Mouse (Mus musculus): ENCODE data around the gene Ppp1r9a. TPM values are rescaled to one million over a fixed set of nuclear protein-coding genes. Genes with fewer than 3 reads are reported as not detected.

Gene Ppp1r9a
- polyA plus RNA-seq, 1 experiment = 38.1 TPM

DNA sequence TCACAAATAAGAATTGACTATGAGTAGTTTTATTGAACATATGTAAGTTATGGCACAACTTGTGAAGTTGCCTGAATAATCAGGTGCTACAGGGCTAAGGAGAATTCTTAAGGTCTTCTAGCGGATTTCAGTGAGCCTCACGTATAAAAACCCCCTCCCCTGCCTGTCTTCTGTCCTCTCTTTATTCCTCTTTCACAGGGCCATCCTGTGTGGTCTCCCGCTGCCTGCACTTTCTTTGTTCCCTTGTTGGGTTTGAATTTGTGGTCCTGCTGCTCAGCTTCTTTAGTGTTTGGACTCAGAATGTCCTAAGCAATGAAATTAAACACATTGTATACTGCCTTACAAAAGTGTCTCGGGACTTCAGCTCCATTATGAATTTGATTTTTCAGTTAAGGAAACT is 110.1 kb downstream of the Ppp1r9a start:
- Histone ChIP-seq H3K27ac (ENCODE audit: insufficient read depth, low read length) (0 out of 2 replicates have a peak overlapping the region, but pooled peaks have one; percentile 6), H3K27me3 (ENCODE audit: control insufficient read depth, insufficient read depth, low read length, poor library complexity, severe bottlenecking) (no peaks in the 10 kb centered on the region), H3K4me1 (ENCODE audit: control insufficient read depth, insufficient read depth, low read length) (peaks cover 6% of the 10 kb centered on the region), H3K9me3 (replicated peaks; ENCODE audit: control insufficient read depth, insufficient read depth, low read length, poor library complexity, severe bottlenecking) (no peaks in the 10 kb centered on the region), H3K4me3 (ENCODE audit: low read depth, low read length) (no peak overlapping the region), H3K36me3 (ENCODE audit: control insufficient read depth, insufficient read depth, low read length, poor library complexity, severe bottlenecking) (no peaks in the 10 kb centered on the region), H3K9ac (ENCODE audit: low read depth, poor library complexity, severe bottlenecking) (no peak overlapping the region)
- no peak for TF ChIP-seq POLR2A (IDR thresholded peaks at IDR 0.05; ENCODE audit: insufficient read depth, low read length)
- TF ChIP-seq CTCF (IDR thresholded peaks at IDR 0.05; ENCODE audit: low read depth, low read length) = no peak
- no peak for TF ChIP-seq EP300 (IDR thresholded peaks at IDR 0.05; ENCODE audit: insufficient read depth, low read depth, low read length)

DNA sequence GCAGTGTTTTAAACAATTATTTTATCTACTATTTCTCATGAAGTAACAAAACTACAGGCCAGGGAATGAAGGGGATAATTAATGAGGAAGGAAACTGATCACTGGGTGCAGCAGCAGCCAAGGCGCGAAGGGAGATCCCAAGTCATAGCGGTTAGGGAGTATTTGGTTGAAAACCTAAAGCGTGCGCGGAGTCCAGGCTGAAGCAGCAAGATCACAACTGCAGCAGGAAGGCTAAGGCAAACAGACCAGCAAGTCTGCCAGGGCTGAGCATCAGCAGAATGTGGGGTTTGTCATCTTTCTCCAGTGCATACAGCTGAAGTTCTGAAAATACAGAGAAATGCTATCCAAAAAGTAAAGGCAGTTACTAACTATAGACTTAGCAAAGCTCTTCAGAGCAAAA is 111.8 kb downstream of the Ppp1r9a start:
- H3K27ac ChIP-seq (ENCODE audit: insufficient read depth, low read length) = no peak overlapping the region
- H3K27me3 ChIP-seq (ENCODE audit: control insufficient read depth, insufficient read depth, low read length, poor library complexity, severe bottlenecking) = no peaks in the 10 kb centered on the region
- no peaks in the 10 kb centered on the region for H3K36me3 ChIP-seq (ENCODE audit: control insufficient read depth, insufficient read depth, low read length, poor library complexity, severe bottlenecking)
- peaks cover 10% of the 10 kb centered on the region for H3K4me1 ChIP-seq (ENCODE audit: control insufficient read depth, insufficient read depth, low read length)
- no peak overlapping the region for H3K9ac ChIP-seq (ENCODE audit: low read depth, poor library complexity, severe bottlenecking)
- H3K4me3 ChIP-seq (ENCODE audit: low read depth, low read length) = no peak overlapping the region
- H3K9me3 ChIP-seq (replicated peaks; ENCODE audit: control insufficient read depth, insufficient read depth, low read length, poor library complexity, severe bottlenecking) = no peaks in the 10 kb centered on the region
- no peak for TF ChIP-seq EP300 (IDR thresholded peaks at IDR 0.05; ENCODE audit: insufficient read depth, low read depth, low read length)
- no peak for TF ChIP-seq POLR2A (IDR thresholded peaks at IDR 0.05; ENCODE audit: insufficient read depth, low read length)
- TF ChIP-seq CTCF (IDR thresholded peaks at IDR 0.05; ENCODE audit: low read depth, low read length) = no peak

DNA sequence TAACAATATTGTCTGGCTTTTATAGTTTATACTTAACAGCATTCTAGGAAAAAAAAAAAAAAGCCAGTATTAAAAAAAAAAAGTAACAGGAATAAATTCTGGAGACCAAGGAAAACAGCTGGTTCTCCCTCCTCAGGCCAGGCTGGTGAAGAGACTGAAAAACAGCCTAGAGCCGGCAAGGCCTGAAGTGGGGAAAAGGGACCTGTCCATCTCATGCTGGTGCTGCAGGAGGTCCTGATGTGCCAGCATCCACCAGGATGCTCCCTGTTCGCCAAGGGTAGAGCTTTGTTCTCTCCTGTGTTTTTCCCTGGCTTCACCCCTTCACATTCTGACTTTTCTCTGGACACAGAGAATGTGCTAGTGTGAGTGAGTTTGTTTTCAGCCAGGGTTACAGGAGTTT is 112.5 kb downstream of the Ppp1r9a start:
- Histone ChIP-seq H3K4me3 (ENCODE audit: low read depth, low read length) (no peak overlapping the region), H3K9me3 (replicated peaks; ENCODE audit: control insufficient read depth, insufficient read depth, low read length, poor library complexity, severe bottlenecking) (no peaks in the 10 kb centered on the region), H3K27me3 (ENCODE audit: control insufficient read depth, insufficient read depth, low read length, poor library complexity, severe bottlenecking) (no peaks in the 10 kb centered on the region), H3K4me1 (ENCODE audit: control insufficient read depth, insufficient read depth, low read length) (peaks cover 10% of the 10 kb centered on the region), H3K36me3 (ENCODE audit: control insufficient read depth, insufficient read depth, low read length, poor library complexity, severe bottlenecking) (no peaks in the 10 kb centered on the region), H3K27ac (ENCODE audit: insufficient read depth, low read length) (no peak overlapping the region), H3K9ac (ENCODE audit: low read depth, poor library complexity, severe bottlenecking) (no peak overlapping the region)
- TF ChIP-seq EP300 (IDR thresholded peaks at IDR 0.05; ENCODE audit: insufficient read depth, low read depth, low read length) (no peak), POLR2A (IDR thresholded peaks at IDR 0.05; ENCODE audit: insufficient read depth, low read length) (no peak), CTCF (IDR thresholded peaks at IDR 0.05; ENCODE audit: low read depth, low read length) (no peak)

DNA sequence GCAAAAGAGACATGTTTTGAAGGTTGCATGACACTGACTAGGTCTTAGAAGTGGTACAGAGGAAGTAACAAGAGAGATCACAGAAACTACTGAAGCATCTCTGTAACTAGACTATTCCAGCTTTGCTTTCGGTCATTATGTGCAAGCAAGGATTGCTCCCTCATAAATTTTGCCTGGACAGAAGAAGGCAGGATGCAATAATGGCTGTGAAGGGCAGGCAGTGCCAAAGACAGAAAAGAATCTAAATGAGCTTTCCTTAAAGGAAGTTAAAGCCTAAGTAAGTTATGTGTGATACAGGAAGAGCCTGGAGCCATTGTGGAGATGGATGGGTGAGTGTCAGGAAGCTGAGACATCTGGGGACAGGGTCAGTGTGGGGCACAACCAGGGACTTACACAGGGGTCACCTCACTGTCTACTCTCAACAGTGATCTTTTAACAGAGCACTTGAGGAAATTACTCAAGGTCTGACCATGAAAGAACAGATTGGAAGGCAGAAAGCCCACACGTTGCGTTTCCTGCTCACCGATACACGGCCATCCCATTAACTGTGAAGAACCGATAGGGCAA is 115.3 kb downstream of the Ppp1r9a start:
- TF ChIP-seq EP300 (IDR thresholded peaks at IDR 0.05; ENCODE audit: insufficient read depth, low read depth, low read length) (no peak), CTCF (IDR thresholded peaks at IDR 0.05; ENCODE audit: low read depth, low read length) (no peak), POLR2A (IDR thresholded peaks at IDR 0.05; ENCODE audit: insufficient read depth, low read length) (no peak)
- no peak overlapping the region for H3K9ac ChIP-seq (ENCODE audit: low read depth, poor library complexity, severe bottlenecking)
- no peaks in the 10 kb centered on the region for H3K27me3 ChIP-seq (ENCODE audit: control insufficient read depth, insufficient read depth, low read length, poor library complexity, severe bottlenecking)
- H3K27ac ChIP-seq (ENCODE audit: insufficient read depth, low read length) = peak overlapping the region; percentile 84
- H3K36me3 ChIP-seq (ENCODE audit: control insufficient read depth, insufficient read depth, low read length, poor library complexity, severe bottlenecking) = no peaks in the 10 kb centered on the region
- H3K4me3 ChIP-seq (ENCODE audit: low read depth, low read length) = no peak overlapping the region
- peaks cover 8% of the 10 kb centered on the region for H3K4me1 ChIP-seq (ENCODE audit: control insufficient read depth, insufficient read depth, low read length)
- no peaks in the 10 kb centered on the region for H3K9me3 ChIP-seq (replicated peaks; ENCODE audit: control insufficient read depth, insufficient read depth, low read length, poor library complexity, severe bottlenecking)

DNA sequence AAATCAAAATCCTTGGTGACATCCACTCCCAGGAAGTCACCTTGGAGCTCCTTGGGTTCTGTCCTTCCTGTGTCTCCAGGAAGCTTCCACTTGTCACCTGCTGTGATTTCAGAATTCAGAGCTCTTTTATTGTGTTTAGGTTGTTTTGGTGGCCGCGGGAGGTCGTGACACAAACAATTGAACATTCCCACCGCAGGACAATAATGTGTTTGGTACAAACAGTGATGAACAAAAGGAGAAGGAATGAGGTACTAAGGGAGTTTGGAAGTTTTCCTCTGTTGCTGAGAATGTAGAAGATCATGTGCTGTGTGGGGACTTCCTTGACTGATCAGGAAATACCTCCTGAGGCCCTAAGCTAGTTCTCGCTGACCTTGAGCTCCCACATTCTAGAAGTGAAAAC is 116.5 kb downstream of the Ppp1r9a start:
- Histone ChIP-seq H3K4me3 (ENCODE audit: low read depth, low read length) (no peak overlapping the region), H3K36me3 (ENCODE audit: control insufficient read depth, insufficient read depth, low read length, poor library complexity, severe bottlenecking) (no peaks in the 10 kb centered on the region), H3K9ac (ENCODE audit: low read depth, poor library complexity, severe bottlenecking) (no peak overlapping the region), H3K27ac (ENCODE audit: insufficient read depth, low read length) (peak overlapping the region; percentile 93), H3K4me1 (ENCODE audit: control insufficient read depth, insufficient read depth, low read length) (peaks cover 8% of the 10 kb centered on the region), H3K9me3 (replicated peaks; ENCODE audit: control insufficient read depth, insufficient read depth, low read length, poor library complexity, severe bottlenecking) (no peaks in the 10 kb centered on the region), H3K27me3 (ENCODE audit: control insufficient read depth, insufficient read depth, low read length, poor library complexity, severe bottlenecking) (no peaks in the 10 kb centered on the region)
- peak; percentile 81; the same call in 1 of the 2 replicates for TF ChIP-seq EP300 (IDR thresholded peaks at IDR 0.05; ENCODE audit: insufficient read depth, low read depth, low read length)
- no peak for TF ChIP-seq POLR2A (IDR thresholded peaks at IDR 0.05; ENCODE audit: insufficient read depth, low read length)

DNA sequence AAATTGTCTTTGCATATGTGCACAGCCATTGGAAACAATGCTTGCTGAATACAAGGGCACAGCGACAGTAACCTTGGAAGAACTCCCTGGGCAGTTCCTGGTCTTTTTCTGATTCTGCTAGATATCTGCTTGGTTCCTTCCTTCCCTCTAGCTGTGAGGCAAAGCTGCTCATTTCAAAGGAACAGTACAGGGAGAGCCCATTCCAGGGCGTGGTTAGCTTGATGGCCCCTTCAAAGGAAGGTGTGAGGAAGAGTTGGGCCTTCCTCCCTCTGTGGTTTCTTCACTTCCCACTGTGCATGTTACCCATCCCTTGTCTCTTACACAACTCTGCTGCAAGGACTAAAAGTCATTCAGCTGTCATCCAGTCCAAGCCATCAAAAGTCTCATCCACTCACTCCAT is 117.3 kb downstream of the Ppp1r9a start:
- no peaks in the 10 kb centered on the region for H3K9me3 ChIP-seq (replicated peaks; ENCODE audit: control insufficient read depth, insufficient read depth, low read length, poor library complexity, severe bottlenecking)
- H3K36me3 ChIP-seq (ENCODE audit: control insufficient read depth, insufficient read depth, low read length, poor library complexity, severe bottlenecking) = no peaks in the 10 kb centered on the region
- H3K27ac ChIP-seq (ENCODE audit: insufficient read depth, low read length) = peak overlapping the region; percentile 93
- no peak overlapping the region for H3K4me3 ChIP-seq (ENCODE audit: low read depth, low read length)
- no peak overlapping the region for H3K9ac ChIP-seq (ENCODE audit: low read depth, poor library complexity, severe bottlenecking)
- H3K4me1 ChIP-seq (ENCODE audit: control insufficient read depth, insufficient read depth, low read length) = peaks cover 8% of the 10 kb centered on the region
- H3K27me3 ChIP-seq (ENCODE audit: control insufficient read depth, insufficient read depth, low read length, poor library complexity, severe bottlenecking) = no peaks in the 10 kb centered on the region
- TF ChIP-seq POLR2A (IDR thresholded peaks at IDR 0.05; ENCODE audit: insufficient read depth, low read length) = no peak
- peak; percentile 89 for TF ChIP-seq EP300 (IDR thresholded peaks at IDR 0.05; ENCODE audit: insufficient read depth, low read depth, low read length)
- TF ChIP-seq CTCF (IDR thresholded peaks at IDR 0.05; ENCODE audit: low read depth, low read length) = no peak

All from ES-Bruce4 (cell line).